Mouse (Mus musculus) liver, embryonic 14.5 days (tissue): ENCODE data around the gene Ap3s2.
A peak's percentile ranks its signal among the peaks of the same experiment; 100 is the strongest.

Experiments used
- CTCF ChIP-seq: IDR thresholded peaks from 2 replicates; pipeline ENCODE4 v1.5.1; 2016; ENCODE audit warnings: antibody characterized with exemption, low read depth, control low read depth
- EP300 ChIP-seq: IDR thresholded peaks from 2 replicates; pipeline ENCODE4 v1.6.1; 2016; ENCODE audit warnings: antibody characterized with exemption, low read depth

- TF ChIP-seq EP300: 0 out of 2 replicates have a peak, but pooled peaks have one; percentile 8
- no peak for TF ChIP-seq CTCF
Measured at GRCm38 (mm10) chr7:79905193-79905592, 15.3 kb downstream of the Ap3s2 start.
